Mouse (Mus musculus): ENCODE data around the gene Tfpt.
"Not testable (repeated sequence)": the region's sequence is repeated elsewhere in the genome, so short reads cannot be mapped to it uniquely, and the experiment has no call there.

- TF ChIP-seq CTCF (IDR thresholded peaks at IDR 0.05; ENCODE audit: low read depth, low read length); GATA1 (IDR thresholded peaks at IDR 0.05; ENCODE audit: borderline replicate concordance, low read length); TAL1 (conservative IDR thresholded peaks at IDR 0.05; ENCODE audit: low read depth, low read length); POLR2AphosphoS5 (IDR thresholded peaks at IDR 0.05; ENCODE audit: insufficient replicate concordance, low read depth, low read length): not testable (repeated sequence)
These were observed 59.1 kb downstream of the Tfpt start for GRCm38 (mm10) chr7:3570580-3570979.

Data from G1E (cell line).